Mouse (Mus musculus) layer of hippocampus, postnatal 36 days (tissue): ENCODE measurements around the gene Ybx1. TPM values are rescaled to one million over a fixed set of nuclear protein-coding genes. Genes with fewer than 3 reads are reported as not detected.

Source experiments
- DNase-seq, 2 experiments: peaks; one replicate each; pipeline ENCODE4 v3.0.0; 2022
- total RNA-seq, 2 experiments: library from RNA; stranded (reverse); gene quantifications; 2 replicates each; pipeline ENCODE4 v1.2.3; 2021

The Ybx1 gene
- total RNA-seq, 2 experiments from 2014 or later, result 275 to 279 TPM

DNA sequence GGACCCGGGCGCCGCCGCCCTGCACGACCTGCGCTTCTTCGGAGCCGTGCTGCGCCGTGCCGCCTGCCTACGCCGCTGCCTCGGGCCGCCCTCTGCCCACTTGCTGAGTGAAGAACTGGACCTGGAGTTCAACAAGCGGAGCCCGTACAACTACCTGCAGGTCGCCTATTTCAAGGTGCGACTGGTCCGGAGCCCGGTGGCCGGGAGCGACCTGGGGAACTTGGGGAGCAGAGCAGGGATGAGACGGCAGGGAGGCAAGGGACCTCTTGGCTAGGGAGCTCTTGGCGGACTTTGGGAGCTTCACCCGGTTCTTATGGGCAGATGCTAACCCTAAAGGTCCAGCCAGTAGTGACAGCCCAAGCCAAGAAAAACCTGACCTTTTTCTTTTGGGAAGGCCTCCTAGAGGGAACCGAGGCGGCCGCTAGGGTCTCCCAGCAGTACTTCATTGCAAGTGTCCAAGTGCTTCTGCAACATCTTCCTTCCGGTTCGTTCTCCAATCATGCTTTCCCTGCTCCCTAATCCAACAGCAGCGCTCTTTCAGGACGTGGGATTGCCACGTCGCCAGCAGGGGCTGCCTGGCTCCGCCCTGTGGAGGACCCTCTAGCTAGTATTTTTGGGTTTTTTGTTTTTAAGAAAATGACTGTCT, 61.0 kb downstream of the Ybx1 start:
- DNase-seq, result peak; percentile 58 to 60

DNA sequence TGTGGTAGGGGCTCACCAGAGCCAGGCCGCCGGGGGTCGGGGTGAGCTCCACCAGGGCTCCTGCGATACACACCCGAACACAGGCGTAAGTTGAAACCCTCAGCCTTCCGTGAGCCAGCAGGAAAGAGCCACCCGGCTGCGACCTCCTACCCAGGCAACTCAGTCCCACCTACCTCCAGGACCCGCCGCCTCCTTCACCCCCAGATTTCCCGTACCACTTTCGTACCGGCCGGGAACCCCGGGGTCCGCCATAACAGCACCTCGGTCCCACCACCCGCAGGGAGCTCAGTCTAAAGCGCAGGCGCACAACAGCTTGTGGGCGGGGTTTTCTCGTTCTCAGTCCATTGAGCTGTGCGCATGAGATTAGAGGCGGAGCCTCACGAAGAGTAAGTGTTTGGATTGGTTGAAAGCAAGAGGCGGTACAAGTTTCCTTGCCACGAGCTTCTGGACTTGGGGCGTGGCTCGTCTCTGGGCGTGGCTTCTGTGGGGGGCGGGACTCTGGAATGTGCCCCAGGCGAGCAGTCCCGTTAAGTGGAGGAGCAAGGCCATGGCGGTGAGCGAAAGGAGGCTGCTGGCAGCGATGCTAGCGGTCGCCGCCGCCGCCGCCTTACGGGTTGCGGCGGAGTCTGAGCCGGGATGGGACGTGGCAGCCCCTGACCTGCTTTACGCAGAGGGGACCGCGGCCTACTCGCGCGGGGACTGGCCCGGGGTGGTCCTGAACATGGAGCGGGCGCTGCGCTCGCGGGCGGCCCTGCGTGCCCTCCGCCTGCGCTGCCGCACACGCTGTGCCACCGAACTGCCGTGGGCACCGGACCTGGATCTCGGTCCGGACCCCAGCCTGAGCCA, 61.8 kb downstream of the Ybx1 start, which contains the start of the genes AU022252 and P3h1:
TSS of gene AU022252 (minus strand) at position 303 of the 846 bp plus-strand sequence.
TSS of gene P3h1 (plus strand) at position 506 of the 846 bp plus-strand sequence.
- DNase-seq, result peak; percentile 97 to 98

Other genes with a start within 250 kb of the Ybx1 start
- gene Slc2a1, start 185.9 kb downstream of the Ybx1 start, total RNA-seq, result 100 to 1,000 TPM in 1 of 2 experiments, 10 to 100 TPM in 1; 76.1 to 104 TPM
- 1 to 10 TPM; 6.7 to 8.2 TPM for gene Zfp691, start 120.4 kb downstream of the Ybx1 start, total RNA-seq
- under 1 TPM; 0.28 to 0.32 TPM for gene Ermap, start 104.6 kb downstream of the Ybx1 start, total RNA-seq
- gene Svbp, start 99.3 kb downstream of the Ybx1 start, total RNA-seq, result 10 to 100 TPM; 16.3 to 19.8 TPM
- 1 to 10 TPM in 1 of 2 experiments, under 1 TPM in 1; 0.56 to 1.1 TPM for gene Tmem269, start 76.4 kb downstream of the Ybx1 start, total RNA-seq
- 10 to 100 TPM; 35.0 TPM for gene AU022252, start 61.9 kb downstream of the Ybx1 start, total RNA-seq
- gene P3h1, start 61.7 kb downstream of the Ybx1 start, total RNA-seq, result 10 to 100 TPM in 1 of 2 experiments, 1 to 10 TPM in 1; 9.2 to 11.9 TPM
- under 1 TPM; 0.20 to 0.42 TPM for gene Cldn19, start 39.2 kb downstream of the Ybx1 start, total RNA-seq
- gene Ppih, start 25.9 kb upstream of the Ybx1 start, total RNA-seq, result 10 to 100 TPM; 17.5 to 20.6 TPM
- 10 to 100 TPM; 19.9 to 28.7 TPM for gene Ccdc30, start 120.9 kb upstream of the Ybx1 start, total RNA-seq
- 1 to 10 TPM; 6.2 to 6.4 TPM for gene Ppcs, start 127.8 kb upstream of the Ybx1 start, total RNA-seq
- under 1 TPM; 0.46 to 0.47 TPM for gene Zmynd12, start 128.2 kb upstream of the Ybx1 start, total RNA-seq
- gene Rimkla, start 198.0 kb upstream of the Ybx1 start, total RNA-seq, result 10 to 100 TPM; 12.0 to 12.4 TPM
- 10 to 100 TPM; 63.6 to 72.9 TPM for gene Foxj3, start 242.4 kb upstream of the Ybx1 start, total RNA-seq
- 10 to 100 TPM; 26.2 to 31.1 TPM for gene Frg2f1, start 244.9 kb upstream of the Ybx1 start, total RNA-seq